9 mouse cellular contexts compared by ENCODE assay signal in genomic region chr6:83087205-83087925, GRCm38 (mm10). TPM values are rescaled to one million over a fixed set of nuclear protein-coding genes. Genes with fewer than 3 reads are reported as not detected.
DNase-seq lines count a peak whose midpoint lies in the region; ATAC-seq and TF ChIP-seq lines count a peak whose summit lies in the region.
"Had no signal": no experiment of that assay in that cellular context is flagged by ENCODE, and none has a peak within 500 bp of the region (broad histone marks: within the 10 kb centered on the region; RNA-seq: fewer than 3 reads in every experiment).

No protein-coding gene starts in this region.

- TF ChIP-seq POLR2A in testis, adult 2 months (IDR thresholded peaks at IDR 0.05; ENCODE audit: control insufficient read depth, low read depth, low read length) = no peak

- H3K4me3 ChIP-seq in testis, adult 2 months (ENCODE audit: control insufficient read depth, low read depth, low read length) = peak overlapping the region; percentile 42
- peak overlapping the region; percentile 55 for H3K4me3 ChIP-seq in heart, embryonic 10.5 days
- H3K4me3 ChIP-seq in kidney, embryonic 16.5 days (ENCODE audit: low read length) = peak overlapping the region; percentile 39

- WGBS in heart, embryonic 10.5 days = 2% methylated on average over 47 of the region's 47 CpGs
- 3% methylated on average over 47 of the region's 47 CpGs for WGBS in kidney, embryonic 16.5 days

- H3K9me3 ChIP-seq in heart, embryonic 10.5 days = no peaks in the 10 kb centered on the region
- H3K9me3 ChIP-seq in kidney, embryonic 16.5 days (ENCODE audit: low read length) = no peaks in the 10 kb centered on the region

- peak overlapping the region; percentile 56 for H3K4me2 ChIP-seq in kidney, embryonic 16.5 days (replicated peaks; ENCODE audit: low read depth, low read length)

- H3K9ac ChIP-seq in kidney, embryonic 16.5 days (replicated peaks; ENCODE audit: low read length) = peak overlapping the region; percentile 14

- H3K36me3 ChIP-seq in testis, adult 2 months (ENCODE audit: control insufficient read depth, insufficient read depth, low read length) = no peaks in the 10 kb centered on the region
- H3K36me3 ChIP-seq in heart, embryonic 10.5 days = peaks cover 3% of the 10 kb centered on the region
- peaks cover 1% of the 10 kb centered on the region; the same call in 1 of the 2 replicates for H3K36me3 ChIP-seq in kidney, embryonic 16.5 days (ENCODE audit: insufficient read depth, low read length)

- no peak for TF ChIP-seq CTCF in testis, adult 2 months (IDR thresholded peaks at IDR 0.05; ENCODE audit: control insufficient read depth, insufficient read depth, insufficient replicate concordance, low read depth, low read length)

- no peak overlapping the region for H3K27ac ChIP-seq in testis, adult 2 months (ENCODE audit: control insufficient read depth, insufficient read depth, low read depth, low read length)
- H3K27ac ChIP-seq in heart, embryonic 10.5 days = no peak overlapping the region; the same call in 1 of the 2 replicates
- H3K27ac ChIP-seq in kidney, embryonic 16.5 days (ENCODE audit: low read length) = no peak overlapping the region

- no peak for DNase-seq in testis, postnatal 14 days (ENCODE audit: low spot score)
- no peak for DNase-seq in heart, embryonic 10.5 days (ENCODE audit: low spot score)
- DNase-seq in lung, postnatal 4 days = peak; percentile 28 to 49
- no peak for DNase-seq in right cerebral cortex, postnatal 36 days (ENCODE audit: low spot score in 2 of 2)
- DNase-seq in ovary, postnatal 14 days (ENCODE audit: low spot score) = no peak
- DNase-seq in B cell, adult 2 months = no peak

- no peaks in the 10 kb centered on the region; the same call in 1 of the 2 replicates for H3K27me3 ChIP-seq in testis, adult 2 months (ENCODE audit: control insufficient read depth, insufficient read depth, low read length)
- H3K27me3 ChIP-seq in heart, embryonic 10.5 days (ENCODE audit: insufficient read depth, poor library complexity, severe bottlenecking) = peaks cover 79% of the 10 kb centered on the region
- H3K27me3 ChIP-seq in kidney, embryonic 16.5 days (ENCODE audit: insufficient read depth, low read length) = peaks cover 30% of the 10 kb centered on the region

- ATAC-seq in kidney, embryonic 16.5 days (ENCODE audit: low FRiP score, low TSS enrichment) = no peak
- ATAC-seq: Patski had no signal

- H3K4me1 ChIP-seq in testis, adult 2 months (ENCODE audit: control insufficient read depth, insufficient read depth, low read length) = peaks cover 12% of the 10 kb centered on the region
- H3K4me1 ChIP-seq in heart, embryonic 10.5 days = peaks cover 29% of the 10 kb centered on the region
- H3K4me1 ChIP-seq in kidney, embryonic 16.5 days (ENCODE audit: insufficient read depth, low read length) = peaks cover 54% of the 10 kb centered on the region

RNA-seq across cellular contexts. Expression of gene Lbx2, which starts 1.2 kb away (rescaled TPM):
- 0.25 and 1.1 TPM in 2 replicates for polyA plus RNA-seq in testis, adult 2 months (2012; rRNA removed)
- 0.55 TPM in 1 of 2 replicates, not detected in the other for polyA plus RNA-seq in heart, embryonic 10.5 days (2016; fragmentation: Nextera tagmentation; extraction: Ambion mirVana)
- polyA plus RNA-seq in kidney, embryonic 16.5 days (2015; fragmentation: Nextera tagmentation; extraction: Ambion mirVana) = 8.6 TPM in 2 replicates

RNA-seq across cellular contexts. Expression of gene Pcgf1, which starts 9.7 kb away (rescaled TPM):
- polyA plus RNA-seq in testis, adult 2 months (2012; rRNA removed) = 38.9 and 41.6 TPM in 2 replicates
- 16.7 and 24.4 TPM in 2 replicates for polyA plus RNA-seq in heart, embryonic 10.5 days (2016; fragmentation: Nextera tagmentation; extraction: Ambion mirVana)
- polyA plus RNA-seq in kidney, embryonic 16.5 days (2015; fragmentation: Nextera tagmentation; extraction: Ambion mirVana) = 43.1 and 44.5 TPM in 2 replicates

RNA-seq across cellular contexts. Expression of gene Ccdc142, which starts 14.0 kb away (rescaled TPM):
- 4.0 and 5.7 TPM in 2 replicates for polyA plus RNA-seq in testis, adult 2 months (2012; rRNA removed)
- 1.8 and 2.4 TPM in 2 replicates for polyA plus RNA-seq in heart, embryonic 10.5 days (2016; fragmentation: Nextera tagmentation; extraction: Ambion mirVana)
- 3.5 and 3.9 TPM in 2 replicates for polyA plus RNA-seq in kidney, embryonic 16.5 days (2015; fragmentation: Nextera tagmentation; extraction: Ambion mirVana)

RNA-seq across cellular contexts. Expression of gene Gm42688, which starts 14.1 kb away (rescaled TPM):
- 9.4 and 10.0 TPM in 2 replicates for polyA plus RNA-seq in testis, adult 2 months (2012; rRNA removed)
- 1.4 and 2.0 TPM in 2 replicates for polyA plus RNA-seq in heart, embryonic 10.5 days (2016; fragmentation: Nextera tagmentation; extraction: Ambion mirVana)
- polyA plus RNA-seq in kidney, embryonic 16.5 days (2015; fragmentation: Nextera tagmentation; extraction: Ambion mirVana) = 2.8 and 3.3 TPM in 2 replicates

RNA-seq across cellular contexts. Expression of gene Tlx2, which starts 17.3 kb away (rescaled TPM):
- 0.11 and 0.26 TPM in 2 replicates for polyA plus RNA-seq in testis, adult 2 months (2012; rRNA removed)
- 0.27 and 0.63 TPM in 2 replicates for polyA plus RNA-seq in heart, embryonic 10.5 days (2016; fragmentation: Nextera tagmentation; extraction: Ambion mirVana)
- 0.49 and 0.73 TPM in 2 replicates for polyA plus RNA-seq in kidney, embryonic 16.5 days (2015; fragmentation: Nextera tagmentation; extraction: Ambion mirVana)

Comparison
In these comparisons a context has a peak if more than half of its experiments do, and no peak if none do; other contexts are left out.
1. DNase-seq: peak in lung, postnatal 4 days (2 of 2); none in testis, postnatal 14 days (single experiment), heart, embryonic 10.5 days (single experiment), right cerebral cortex, postnatal 36 days (0 of 2), ovary, postnatal 14 days (single experiment) and B cell, adult 2 months (0 of 2).
2. Peak in every context shown above with its lines, with median percentiles within 50 percentile points of each other: H3K4me3 ChIP-seq.